Mouse (Mus musculus): Measurements from ENCODE around the gene Met. TPM values are rescaled to one million over a fixed set of nuclear protein-coding genes. Genes with fewer than 3 reads are reported as not detected.
A peak's percentile ranks its signal among the peaks of the same experiment; 100 is the strongest.

Gene Met
- polyA plus RNA-seq, 1 experiment from 2014 or later: 8.2 TPM

DNA sequence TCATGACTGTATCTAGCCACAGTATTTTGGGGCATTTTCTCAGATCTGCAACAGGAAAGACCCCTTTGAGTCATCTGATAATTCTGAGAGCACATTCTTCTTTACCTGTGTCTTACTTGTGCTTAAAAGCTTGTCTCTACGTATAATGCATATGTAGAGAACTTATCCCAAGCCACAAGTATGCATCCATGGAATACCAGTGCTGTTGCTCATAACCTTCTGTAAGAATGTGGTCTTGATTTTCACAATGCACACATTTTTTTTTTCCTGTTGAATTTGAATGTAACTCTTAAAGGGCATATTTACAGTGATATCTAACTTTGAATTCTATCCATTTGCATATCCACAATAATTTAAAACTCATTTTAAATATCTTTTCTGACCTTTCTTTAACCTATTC lies 31.8 kb downstream of the Met start:
- Histone ChIP-seq H3K9ac (replicated peaks) (no peak overlapping the region), H3K4me3 (ENCODE audit: low read depth, low read length) (no peak overlapping the region), H3K9me3 (ENCODE audit: low read length) (no peaks in the 10 kb centered on the region), H3K4me2 (ENCODE audit: low read depth, low read length) (no peak overlapping the region), H3K4me1 (ENCODE audit: insufficient read depth) (peaks cover 16% of the 10 kb centered on the region), H3K27ac (ENCODE audit: low read depth) (no peak overlapping the region), H3K27me3 (ENCODE audit: insufficient read depth, low read length) (no peaks in the 10 kb centered on the region), H3K36me3 (replicated peaks; ENCODE audit: insufficient read depth, low read length) (no peaks in the 10 kb centered on the region)
- DNase-seq: no peak
- no peak for ATAC-seq
- TF ChIP-seq CTCF (IDR thresholded peaks at IDR 0.05; ENCODE audit: low read depth) (no peak), EP300 (IDR thresholded peaks at IDR 0.05; ENCODE audit: low read depth) (no peak)
- WGBS (ENCODE audit: insufficient replicate concordance): 78% methylated on average over 1 of the region's 1 CpGs

DNA sequence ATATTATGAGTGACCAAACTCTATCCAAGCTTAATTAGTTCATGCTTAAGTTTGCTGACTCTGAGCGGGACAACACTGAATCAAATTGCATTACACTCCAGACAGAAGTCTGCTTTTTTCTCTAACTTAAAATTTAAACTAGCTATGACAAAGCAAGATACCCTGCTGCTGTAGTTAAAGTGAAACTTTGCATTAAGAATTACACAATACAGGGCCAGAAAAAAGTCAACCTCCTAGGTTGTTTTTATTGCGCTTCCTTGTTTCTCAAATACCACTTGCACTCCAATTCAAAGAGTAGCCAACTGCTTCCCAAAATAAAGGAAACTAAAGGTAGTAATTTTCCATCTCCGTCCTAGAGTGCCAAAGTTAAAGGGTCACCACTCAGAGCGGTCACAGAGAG lies 33.8 kb downstream of the Met start:
- no peak for TF ChIP-seq EP300 (IDR thresholded peaks at IDR 0.05; ENCODE audit: low read depth)
- TF ChIP-seq CTCF (IDR thresholded peaks at IDR 0.05; ENCODE audit: low read depth): no peak
- peaks cover 17% of the 10 kb centered on the region for H3K4me1 ChIP-seq (ENCODE audit: insufficient read depth)
- H3K27ac ChIP-seq (ENCODE audit: low read depth): no peak overlapping the region
- no peak for ATAC-seq
- H3K27me3 ChIP-seq (ENCODE audit: insufficient read depth, low read length): no peaks in the 10 kb centered on the region
- DNase-seq: no peak
- no peak overlapping the region for H3K4me3 ChIP-seq (ENCODE audit: low read depth, low read length)
- no peaks in the 10 kb centered on the region for H3K36me3 ChIP-seq (replicated peaks; ENCODE audit: insufficient read depth, low read length)
- WGBS (ENCODE audit: insufficient replicate concordance): 59% methylated on average over 4 of the region's 4 CpGs
- no peak overlapping the region for H3K9ac ChIP-seq (replicated peaks)
- H3K9me3 ChIP-seq (ENCODE audit: low read length): no peaks in the 10 kb centered on the region
- H3K4me2 ChIP-seq (ENCODE audit: low read depth, low read length): no peak overlapping the region

DNA sequence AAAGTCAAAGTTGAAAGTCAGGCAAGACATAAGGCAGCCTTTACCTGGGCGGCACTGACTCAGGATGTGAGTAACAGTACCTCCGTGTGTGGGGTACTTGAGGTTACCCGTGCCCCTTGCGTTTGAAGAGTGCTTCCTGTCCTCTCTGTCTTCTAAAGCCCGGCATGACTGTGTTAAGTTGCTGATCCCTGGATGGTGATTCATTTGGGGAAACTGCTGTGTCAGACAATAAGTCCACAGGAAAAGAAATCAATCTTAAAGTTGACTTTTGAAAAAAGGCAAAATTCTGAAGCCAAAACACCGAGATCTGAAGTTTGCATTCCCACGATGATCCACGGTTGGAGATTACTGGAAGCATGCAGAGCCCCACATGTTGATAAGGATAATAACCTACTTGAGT lies 35.2 kb downstream of the Met start:
- 43% methylated on average over 8 of the region's 8 CpGs for WGBS (ENCODE audit: insufficient replicate concordance)
- DNase-seq: no peak
- Histone ChIP-seq H3K9me3 (ENCODE audit: low read length) (no peaks in the 10 kb centered on the region), H3K27me3 (ENCODE audit: insufficient read depth, low read length) (no peaks in the 10 kb centered on the region), H3K4me2 (ENCODE audit: low read depth, low read length) (no peak overlapping the region), H3K36me3 (replicated peaks; ENCODE audit: insufficient read depth, low read length) (no peaks in the 10 kb centered on the region), H3K9ac (replicated peaks) (no peak overlapping the region), H3K27ac (ENCODE audit: low read depth) (no peak overlapping the region), H3K4me3 (ENCODE audit: low read depth, low read length) (no peak overlapping the region), H3K4me1 (ENCODE audit: insufficient read depth) (peaks cover 21% of the 10 kb centered on the region)
- no peak for ATAC-seq
- TF ChIP-seq EP300 (IDR thresholded peaks at IDR 0.05; ENCODE audit: low read depth): no peak
- TF ChIP-seq CTCF (IDR thresholded peaks at IDR 0.05; ENCODE audit: low read depth): no peak

GRCm38 (mm10) chr6:17501440-17501839 lies 37.8 kb downstream of the Met start:
- no peak for TF ChIP-seq EP300 (IDR thresholded peaks at IDR 0.05; ENCODE audit: low read depth)
- no peak for TF ChIP-seq CTCF (IDR thresholded peaks at IDR 0.05; ENCODE audit: low read depth)
- H3K27me3 ChIP-seq (ENCODE audit: insufficient read depth, low read length): no peaks in the 10 kb centered on the region
- DNase-seq (no peak), ATAC-seq (no peak)
- H3K36me3 ChIP-seq (replicated peaks; ENCODE audit: insufficient read depth, low read length): no peaks in the 10 kb centered on the region
- 71% methylated on average over 4 of the region's 4 CpGs for WGBS (ENCODE audit: insufficient replicate concordance)
- H3K9me3 ChIP-seq (ENCODE audit: low read length): no peaks in the 10 kb centered on the region
- H3K4me1 ChIP-seq (ENCODE audit: insufficient read depth): peaks cover 24% of the 10 kb centered on the region
- no peak overlapping the region for H3K4me3 ChIP-seq (ENCODE audit: low read depth, low read length)
- no peak overlapping the region for H3K4me2 ChIP-seq (ENCODE audit: low read depth, low read length)
- no peak overlapping the region for H3K27ac ChIP-seq (ENCODE audit: low read depth)
- no peak overlapping the region for H3K9ac ChIP-seq (replicated peaks)

DNA sequence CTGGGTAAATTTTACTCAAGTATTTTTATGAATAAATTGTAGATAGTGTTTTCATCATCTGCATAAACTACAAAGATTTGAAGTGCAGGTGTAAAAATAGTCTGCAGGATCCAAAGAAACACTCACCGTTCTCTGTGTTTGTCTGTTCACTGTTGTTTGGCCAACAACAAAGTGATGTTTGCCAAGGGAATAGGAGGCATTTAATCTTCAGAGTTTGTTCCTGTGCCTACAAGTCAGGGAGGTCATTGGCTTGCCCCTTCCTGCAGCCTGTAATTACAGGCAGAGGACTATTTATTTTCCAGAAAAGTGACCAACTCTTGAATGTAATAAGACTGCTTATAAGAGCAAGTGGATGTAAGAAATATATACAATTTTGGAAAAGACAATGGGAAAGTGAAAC lies 38.7 kb downstream of the Met start:
- no peak for ATAC-seq
- DNase-seq: no peak

DNA sequence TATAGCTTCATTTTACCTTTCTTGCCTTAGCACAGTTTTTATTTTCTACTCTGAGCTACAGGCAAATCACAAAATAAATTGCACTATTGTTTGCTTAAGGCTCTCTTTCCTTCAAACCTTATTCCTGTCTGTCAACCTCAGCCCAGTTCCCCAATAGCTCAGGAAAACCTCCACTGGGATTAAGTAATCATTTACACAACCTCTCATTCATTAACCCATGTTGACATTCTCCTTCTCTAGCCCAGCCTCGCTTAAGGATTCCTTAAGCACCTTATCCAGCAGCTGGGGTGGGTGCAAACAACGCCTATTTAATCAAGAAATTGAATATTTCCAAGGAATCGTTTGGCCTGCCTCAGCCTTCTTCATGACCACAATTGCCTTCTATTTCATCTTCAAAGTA lies 40.1 kb downstream of the Met start:
- H3K4me2 ChIP-seq (ENCODE audit: low read depth, low read length): no peak overlapping the region
- H3K4me3 ChIP-seq (ENCODE audit: low read depth, low read length): no peak overlapping the region
- no peak overlapping the region for H3K9ac ChIP-seq (replicated peaks)
- peak; percentile 81 for ATAC-seq
- no peaks in the 10 kb centered on the region for H3K9me3 ChIP-seq (ENCODE audit: low read length)
- H3K27ac ChIP-seq (ENCODE audit: low read depth): 0 out of 2 replicates have a peak overlapping the region, but pooled peaks have one; percentile 36
- TF ChIP-seq CTCF (IDR thresholded peaks at IDR 0.05; ENCODE audit: low read depth): no peak
- TF ChIP-seq EP300 (IDR thresholded peaks at IDR 0.05; ENCODE audit: low read depth): 0 out of 2 replicates have a peak, but pooled peaks have one; percentile 19
- H3K4me1 ChIP-seq (ENCODE audit: insufficient read depth): peaks cover 11% of the 10 kb centered on the region
- no peaks in the 10 kb centered on the region for H3K36me3 ChIP-seq (replicated peaks; ENCODE audit: insufficient read depth, low read length)
- DNase-seq: no peak
- H3K27me3 ChIP-seq (ENCODE audit: insufficient read depth, low read length): no peaks in the 10 kb centered on the region
- WGBS (ENCODE audit: insufficient replicate concordance): 42% methylated on average over 3 of the region's 3 CpGs

More for the DNA sequence above, 38.7 kb downstream of the Met start:
- Histone ChIP-seq H3K4me3 (ENCODE audit: low read depth, low read length) (no peak overlapping the region), H3K4me1 (ENCODE audit: insufficient read depth) (peaks cover 18% of the 10 kb centered on the region), H3K4me2 (ENCODE audit: low read depth, low read length) (no peak overlapping the region), H3K27ac (ENCODE audit: low read depth) (no peak overlapping the region), H3K36me3 (replicated peaks; ENCODE audit: insufficient read depth, low read length) (no peaks in the 10 kb centered on the region), H3K27me3 (ENCODE audit: insufficient read depth, low read length) (no peaks in the 10 kb centered on the region), H3K9me3 (ENCODE audit: low read length) (no peaks in the 10 kb centered on the region), H3K9ac (replicated peaks) (no peak overlapping the region)
- TF ChIP-seq EP300 (IDR thresholded peaks at IDR 0.05; ENCODE audit: low read depth) (no peak), CTCF (IDR thresholded peaks at IDR 0.05; ENCODE audit: low read depth) (no peak)
- 51% methylated on average over 1 of the region's 1 CpGs for WGBS (ENCODE audit: insufficient replicate concordance)

DNA sequence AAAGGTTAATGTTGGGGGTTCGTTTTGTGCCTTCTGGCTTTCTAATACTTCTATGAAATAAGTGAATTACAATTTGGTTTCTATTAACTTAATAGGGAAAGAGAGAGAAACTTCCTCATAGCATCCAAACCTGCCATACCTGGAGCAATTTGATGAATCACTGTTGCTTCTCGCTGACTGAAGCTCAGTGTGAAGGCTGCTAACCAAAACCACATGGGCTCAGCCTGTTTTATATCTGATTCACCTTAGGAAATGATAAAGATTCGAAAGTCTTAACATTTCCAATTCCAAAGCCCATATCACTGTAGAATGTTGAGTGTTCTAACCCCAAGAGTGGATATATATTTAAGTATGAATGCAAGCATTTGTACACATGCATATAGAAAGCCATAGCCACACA lies 41.9 kb downstream of the Met start:
- Histone ChIP-seq H3K4me3 (ENCODE audit: low read depth, low read length) (no peak overlapping the region), H3K27me3 (ENCODE audit: insufficient read depth, low read length) (no peaks in the 10 kb centered on the region), H3K9me3 (ENCODE audit: low read length) (no peaks in the 10 kb centered on the region), H3K9ac (replicated peaks) (no peak overlapping the region), H3K36me3 (replicated peaks; ENCODE audit: insufficient read depth, low read length) (no peaks in the 10 kb centered on the region), H3K4me1 (ENCODE audit: insufficient read depth) (peaks cover 11% of the 10 kb centered on the region), H3K27ac (ENCODE audit: low read depth) (no peak overlapping the region), H3K4me2 (ENCODE audit: low read depth, low read length) (no peak overlapping the region)
- DNase-seq: no peak
- TF ChIP-seq CTCF (IDR thresholded peaks at IDR 0.05; ENCODE audit: low read depth): no peak
- no peak for TF ChIP-seq EP300 (IDR thresholded peaks at IDR 0.05; ENCODE audit: low read depth)
- 66% methylated on average over 3 of the region's 3 CpGs for WGBS (ENCODE audit: insufficient replicate concordance)
- no peak for ATAC-seq
